Mouse (Mus musculus) T-helper 1 cell (primary cell): ENCODE measurements around the gene Trpm3.

Experiments
- in situ Hi-C: fragments of 300-600 bp; cut with MboI, MseI; formaldehyde crosslinking; loops from one replicate; pipeline ENCODE4 v1.15.1; 2025; ENCODE audit warnings: high pct_unique_total_duplicates

The Trpm3 gene

DNA sequence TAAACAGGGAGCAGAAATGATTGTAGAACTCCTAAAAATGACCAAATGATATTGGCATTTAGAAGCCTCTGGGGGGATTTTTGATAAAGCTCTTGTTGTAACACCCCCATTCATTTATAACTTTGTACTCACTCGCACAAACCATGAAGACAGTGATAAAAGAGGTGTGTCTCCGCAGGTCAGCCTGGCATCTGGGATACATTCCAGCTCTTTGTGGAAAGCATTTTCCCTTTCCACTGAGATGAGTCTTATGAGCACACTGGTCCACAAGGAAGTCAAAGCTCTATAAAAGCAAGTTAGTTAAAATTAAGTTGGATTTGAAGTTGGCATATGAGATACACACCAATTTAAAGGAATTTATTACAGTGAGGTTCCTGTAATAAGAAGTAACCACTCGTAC, 600.4 kb downstream of the Trpm3 start:
- in situ Hi-C loops, result no loop called here

DNA sequence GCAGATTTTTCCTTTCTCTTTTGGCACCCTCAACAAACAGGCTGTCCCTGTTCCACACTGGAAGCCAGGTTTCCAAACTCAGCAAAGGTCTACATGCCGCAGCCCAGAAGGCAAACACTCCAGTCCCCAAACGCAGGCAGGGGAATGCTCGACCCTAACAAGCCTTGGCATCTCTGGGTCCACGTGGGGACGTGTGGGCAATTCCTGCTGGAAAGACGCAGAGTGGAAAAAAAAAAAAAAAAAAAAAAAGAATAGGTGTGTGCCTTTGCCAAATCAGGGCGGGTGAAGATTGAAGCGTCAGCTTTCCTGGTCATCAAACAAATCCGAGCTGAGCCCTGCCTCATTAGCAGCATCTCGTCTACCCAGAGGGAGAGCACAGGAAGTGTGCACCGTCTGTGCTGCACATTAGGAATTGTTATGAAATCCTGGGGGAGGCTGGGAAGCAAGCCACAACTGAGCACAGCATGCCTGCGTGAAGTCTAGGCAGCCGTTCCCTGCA, 614.5 kb downstream of the Trpm3 start:
- in situ Hi-C loops, result no loop called here

DNA sequence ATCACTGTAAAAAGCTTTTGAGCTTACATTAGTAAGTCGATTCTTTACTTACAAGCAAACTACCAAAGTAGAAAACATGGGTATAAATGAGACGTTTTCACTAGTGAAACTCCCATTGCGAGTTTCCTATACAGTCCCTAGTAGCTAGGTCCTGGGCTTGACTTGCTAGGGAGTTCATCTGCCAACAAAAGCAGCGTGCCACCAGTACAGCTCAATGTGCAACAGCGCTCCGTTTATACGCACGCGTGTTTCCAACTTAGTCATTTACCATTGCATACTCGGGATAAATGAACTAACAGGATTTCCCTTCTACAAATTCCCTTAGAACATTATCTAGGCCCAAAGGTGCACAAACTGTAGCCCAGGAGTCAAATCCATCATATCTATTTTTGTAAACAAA, 615.2 kb downstream of the Trpm3 start:
- in situ Hi-C loops, result no loop called here

DNA sequence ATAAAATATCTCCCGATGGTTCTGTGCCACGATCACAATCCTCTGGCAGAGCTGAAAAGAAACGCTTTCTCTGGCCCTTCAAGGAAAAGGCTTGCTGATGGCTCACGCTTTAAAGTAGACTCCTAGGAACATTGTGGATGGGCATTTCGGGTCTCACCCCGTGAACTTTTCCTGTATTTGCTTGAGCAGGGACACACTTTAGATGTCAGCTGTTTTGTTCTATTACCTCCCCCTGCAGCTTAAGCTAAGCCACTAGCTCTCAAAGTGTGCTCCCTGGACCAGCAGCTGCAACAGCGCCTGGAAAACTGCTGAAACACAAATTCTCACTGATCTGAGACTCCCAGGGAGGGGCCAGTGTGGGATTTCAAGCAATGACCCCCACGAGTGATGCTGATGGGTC, 615.7 kb downstream of the Trpm3 start:
- in situ Hi-C loops, result no loop called here

DNA sequence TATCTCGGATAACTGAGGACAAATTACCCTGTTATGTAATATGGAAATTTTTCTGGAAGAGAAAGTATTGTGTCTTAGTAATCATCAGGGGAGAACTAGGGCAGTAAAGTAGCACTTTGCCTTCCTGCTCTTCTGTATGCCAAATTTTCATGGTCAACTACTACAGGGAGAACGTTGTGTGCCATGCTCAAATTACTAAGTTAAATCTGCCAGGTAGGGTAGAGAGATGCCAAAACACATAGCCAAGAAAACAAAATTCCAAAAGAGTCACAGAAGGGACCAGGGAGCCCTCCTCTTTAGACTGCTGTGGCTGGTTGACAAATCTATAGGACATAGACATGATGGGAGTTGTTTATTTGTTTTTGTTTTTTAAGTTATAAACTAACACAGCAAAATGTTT, 619.6 kb downstream of the Trpm3 start:
- in situ Hi-C loops, result no loop called here

DNA sequence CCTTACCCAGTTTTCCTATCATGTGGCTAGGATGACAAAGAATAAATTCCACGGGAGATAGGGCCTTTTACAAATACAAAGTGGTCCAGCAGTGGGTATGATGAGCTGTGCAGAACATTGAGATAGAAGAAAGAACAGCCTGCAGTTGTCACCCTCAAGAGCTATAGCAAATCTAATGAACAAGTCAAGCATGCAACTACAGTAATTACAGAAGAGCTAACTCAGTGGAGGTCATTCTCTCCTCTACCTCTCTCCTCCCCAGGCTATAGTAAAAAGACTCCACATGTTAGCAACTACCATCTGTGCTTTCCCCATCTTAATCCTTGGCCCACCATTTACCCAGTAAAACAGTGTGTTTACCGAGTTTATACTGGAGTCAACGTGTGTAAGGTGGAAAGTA, 629.4 kb downstream of the Trpm3 start:
- in situ Hi-C loops, result no loop called here

DNA sequence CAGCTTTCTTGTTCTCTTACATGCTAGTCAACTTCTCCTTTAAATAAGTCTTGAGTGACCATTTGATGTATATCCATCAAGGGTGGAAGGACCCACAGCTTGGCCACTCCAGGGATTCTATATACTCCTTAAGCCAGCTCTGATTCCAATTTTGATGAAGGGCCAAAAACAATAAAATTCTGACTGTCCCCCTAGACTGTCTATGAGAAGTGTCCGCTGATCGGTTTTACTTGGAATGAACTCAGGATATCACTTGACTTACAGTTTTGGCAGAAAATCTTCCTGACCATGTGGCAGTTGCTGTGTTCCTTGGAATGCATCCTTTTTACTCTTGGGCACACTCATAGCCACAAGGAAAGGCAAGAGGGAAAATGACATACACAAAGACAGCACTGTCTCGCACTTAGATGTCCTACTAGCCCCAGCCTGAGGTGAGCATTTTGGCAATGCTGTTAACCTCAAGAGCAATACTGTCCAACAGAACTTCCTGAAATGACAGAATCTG, 636.4 kb downstream of the Trpm3 start:
- in situ Hi-C loops, result no loop called here

DNA sequence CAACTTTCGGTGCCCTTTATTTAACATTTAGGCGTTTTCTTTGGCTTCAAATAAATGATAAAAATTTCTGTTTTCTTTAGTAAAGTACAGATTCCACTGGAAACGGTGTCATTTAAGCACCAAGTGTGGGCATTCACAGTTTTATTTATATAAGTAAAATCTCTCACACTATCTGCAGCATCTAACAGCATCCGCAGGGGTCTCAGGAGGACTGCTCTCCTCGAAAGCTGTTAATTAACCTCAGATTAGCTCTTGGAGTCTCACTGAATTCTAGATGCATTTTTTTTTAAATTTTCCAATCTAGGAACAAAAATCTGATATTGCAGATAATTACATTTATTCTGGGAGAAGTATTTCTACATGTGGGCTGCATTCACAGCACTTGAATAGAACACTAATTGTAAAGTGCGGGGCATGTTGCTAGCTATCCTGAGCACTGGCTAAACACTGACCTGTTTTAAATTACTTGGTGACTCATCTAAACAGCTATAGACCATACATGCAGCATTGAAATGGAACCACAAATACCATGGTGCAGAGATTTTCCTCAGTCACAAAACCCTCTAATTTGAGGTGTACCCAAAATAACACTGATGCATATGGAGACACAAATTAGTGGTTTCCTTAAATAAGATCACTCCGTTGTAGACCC, 641.5 kb downstream of the Trpm3 start:
- in situ Hi-C loops, result no loop called here

DNA sequence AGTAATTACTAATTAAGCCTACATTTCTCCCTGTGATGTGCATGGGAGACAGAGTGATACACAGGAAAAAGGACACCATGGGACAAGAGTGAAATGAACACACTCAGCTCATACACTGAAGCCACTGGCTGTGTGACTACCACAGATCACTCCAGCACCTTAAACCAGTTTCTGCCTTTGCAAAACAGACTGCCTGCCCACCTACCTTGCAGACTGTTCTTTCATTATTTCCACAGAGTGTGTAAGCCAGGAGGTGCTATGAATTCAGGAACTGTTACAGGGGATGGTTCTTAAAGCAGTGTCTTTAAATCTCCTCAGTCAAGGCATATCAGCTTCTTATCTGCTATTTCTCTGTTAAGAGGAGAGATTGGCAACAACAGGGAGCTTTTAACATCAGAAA, 642.7 kb downstream of the Trpm3 start:
- in situ Hi-C loops, result no loop called here

DNA sequence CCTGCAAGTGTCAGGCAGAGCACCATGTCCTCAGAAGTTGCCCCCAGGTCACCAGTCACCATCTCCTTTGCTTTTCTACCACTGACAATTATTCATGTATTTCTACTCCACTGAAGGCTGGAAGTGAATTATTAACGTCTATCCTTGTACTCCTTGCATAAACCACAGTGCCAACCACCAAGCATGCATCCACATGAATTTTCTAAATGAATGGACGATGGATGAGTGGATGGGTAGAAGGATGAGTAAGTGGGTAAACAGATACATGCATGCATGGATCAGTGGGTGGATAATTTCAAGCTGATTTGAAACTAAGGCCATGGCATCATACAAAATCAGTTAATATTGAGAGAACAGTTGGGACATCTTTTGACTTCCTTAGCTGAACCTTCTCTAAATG, 644.9 kb downstream of the Trpm3 start:
- in situ Hi-C loops, result no loop called here

DNA sequence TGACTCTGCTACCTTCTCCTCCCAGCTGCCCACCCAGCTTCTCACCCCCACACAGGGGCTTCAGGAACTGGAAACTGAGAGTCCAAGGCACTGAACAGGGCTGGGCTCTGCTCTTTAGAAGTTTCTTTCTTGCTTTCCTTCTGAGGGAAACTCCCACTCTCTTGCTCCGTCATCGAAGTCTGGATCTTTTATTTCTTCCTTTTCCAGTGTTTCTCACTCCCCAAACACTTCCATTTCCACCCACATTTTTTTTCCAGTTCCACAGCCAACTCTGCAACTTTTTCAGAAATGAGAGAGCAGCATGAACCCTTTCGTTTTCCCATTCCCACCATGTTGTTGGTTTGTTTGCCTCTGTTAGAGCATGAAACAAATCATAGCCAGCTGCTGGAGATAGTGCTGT, 650.9 kb downstream of the Trpm3 start:
- in situ Hi-C loops, result no loop called here

DNA sequence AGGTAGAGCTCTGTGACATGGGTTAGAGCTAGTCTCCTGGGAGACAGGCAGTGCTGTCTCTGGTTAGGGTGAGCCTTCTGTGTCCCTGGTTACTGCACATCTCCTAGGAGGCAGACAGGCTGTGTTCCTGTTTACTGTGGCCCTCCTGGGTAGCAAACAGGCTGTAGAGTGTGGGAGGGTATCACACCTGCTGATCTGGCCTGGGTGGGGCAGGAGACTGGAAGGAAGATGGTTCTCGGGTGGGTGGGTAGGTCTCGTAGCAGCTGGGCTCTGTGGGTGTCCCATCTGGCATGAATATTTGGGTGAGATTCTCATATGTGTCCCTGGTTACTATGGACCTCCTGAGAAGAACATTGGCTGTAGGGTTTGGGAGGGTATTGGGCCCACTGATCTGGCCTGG, 658.1 kb downstream of the Trpm3 start:
- in situ Hi-C loops, result no loop called here

DNA sequence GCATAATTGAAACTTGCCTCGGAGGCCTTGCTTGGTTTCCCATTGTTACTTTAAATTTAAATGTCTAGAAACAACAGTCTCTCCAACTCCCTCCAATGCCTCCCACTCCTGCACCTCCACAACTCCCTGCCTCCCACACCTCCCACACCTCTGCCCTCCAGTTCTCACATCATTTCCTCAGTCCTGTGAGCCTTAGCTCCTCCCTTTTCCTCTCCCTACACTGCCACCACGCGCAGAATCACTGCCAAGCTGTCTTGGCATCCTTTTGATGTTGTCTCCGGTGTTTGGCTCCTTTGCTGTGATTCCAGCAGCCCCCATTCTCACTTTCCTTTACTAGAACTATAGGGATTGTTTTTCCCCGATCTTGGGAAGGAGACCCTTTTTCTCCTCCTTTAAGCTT, 661.6 kb downstream of the Trpm3 start:
- in situ Hi-C loops, result no loop called here

DNA sequence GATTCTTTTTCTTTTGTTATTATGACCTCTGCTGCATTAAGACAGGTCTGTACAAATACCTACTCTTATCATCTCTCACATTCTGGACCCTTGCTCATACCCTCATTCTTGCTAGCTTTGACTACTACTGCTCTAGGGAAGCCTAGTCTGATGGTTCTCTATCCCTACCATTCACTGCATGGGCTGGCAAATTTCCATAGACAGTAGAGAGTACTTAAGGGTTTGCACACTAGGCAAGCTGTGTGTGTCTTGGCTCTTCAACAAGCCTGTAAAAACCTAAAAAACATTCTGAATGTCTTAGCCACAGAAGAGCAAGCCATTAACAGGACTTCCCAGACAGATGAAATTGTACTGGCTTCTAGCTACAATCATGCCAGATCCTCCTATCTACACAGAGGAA, 664.5 kb downstream of the Trpm3 start:
- in situ Hi-C loops, result no loop called here

DNA sequence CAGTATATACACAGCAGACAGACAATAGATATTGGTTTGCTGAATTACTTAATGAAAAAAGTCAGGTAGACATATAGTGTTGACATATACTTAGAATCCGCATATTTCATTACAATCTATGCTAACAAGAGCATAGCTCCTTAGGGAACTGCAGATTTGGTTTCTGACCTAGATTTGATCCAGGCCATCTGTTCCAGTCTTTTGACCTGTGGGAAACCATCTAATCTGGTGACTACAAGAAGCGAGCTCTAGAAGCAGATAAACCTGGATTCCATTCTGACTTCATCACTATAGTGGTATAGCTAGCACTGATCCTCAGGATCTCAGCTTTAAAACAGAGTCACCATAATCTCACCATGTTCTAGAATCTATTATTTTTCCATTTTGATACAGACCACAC, 665.5 kb downstream of the Trpm3 start:
- in situ Hi-C loops, result no loop called here

DNA sequence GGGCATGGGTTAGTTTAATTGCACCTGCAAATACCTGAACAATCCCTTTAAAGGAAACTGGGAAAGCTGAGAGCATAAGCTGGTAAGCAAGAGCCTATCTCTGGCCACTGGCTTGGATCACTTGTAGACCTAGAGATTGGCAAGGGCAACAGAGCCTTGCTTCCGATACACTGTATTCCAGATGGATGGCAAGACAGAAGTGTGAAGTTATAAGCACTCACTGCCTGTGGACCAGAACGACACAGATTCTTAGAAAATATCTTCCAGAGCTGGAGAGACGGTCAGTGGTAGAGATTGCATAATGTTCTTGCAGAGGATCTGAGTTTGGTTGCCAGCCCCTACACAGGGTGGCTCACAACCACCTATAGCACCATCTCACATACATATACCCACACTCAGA, 671.4 kb downstream of the Trpm3 start:
- in situ Hi-C loops, result no loop called here

DNA sequence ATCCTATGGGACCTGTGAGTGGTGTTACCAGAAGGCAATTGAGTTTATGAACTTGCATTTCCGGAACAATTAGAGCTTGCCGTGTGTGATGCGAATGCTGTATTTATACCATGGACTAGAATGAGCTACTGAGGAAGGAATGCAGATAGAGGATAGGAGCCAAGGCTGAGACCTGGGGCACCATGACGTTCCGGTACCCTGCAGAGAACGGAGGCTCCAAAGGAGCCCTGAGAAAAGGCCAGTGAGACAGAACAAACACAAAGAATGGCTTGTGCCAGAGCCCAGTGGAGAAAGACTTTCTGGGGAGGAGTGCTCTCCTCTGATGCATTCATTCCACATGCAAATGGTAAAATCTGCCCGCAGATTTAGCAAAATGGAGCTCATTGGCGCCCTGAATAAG, 682.9 kb downstream of the Trpm3 start:
- in situ Hi-C loops, result no loop called here

DNA sequence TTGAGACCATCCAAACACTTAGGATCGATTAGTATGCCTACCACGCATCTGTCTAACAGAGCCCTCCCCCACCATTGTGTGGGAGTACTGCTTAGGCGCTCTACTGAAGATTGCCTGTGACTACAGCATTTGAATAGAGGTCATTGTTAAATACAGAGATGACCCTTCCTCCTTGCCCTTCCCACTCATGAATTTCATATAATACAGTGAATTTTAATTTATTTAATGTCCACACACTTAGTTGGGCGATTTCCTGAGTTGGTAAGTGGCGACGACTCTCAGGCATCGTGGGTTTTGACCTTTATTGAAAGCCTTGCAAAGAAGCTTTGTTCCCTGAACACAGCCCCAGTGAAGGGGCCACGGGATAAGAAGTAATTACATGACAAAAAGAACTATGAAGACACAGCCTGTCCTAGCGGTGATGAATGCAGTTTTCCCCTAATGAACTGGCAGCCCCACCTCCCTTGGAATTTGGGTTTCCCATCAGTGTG, 684.7 kb downstream of the Trpm3 start:
- in situ Hi-C loops, result no loop called here

DNA sequence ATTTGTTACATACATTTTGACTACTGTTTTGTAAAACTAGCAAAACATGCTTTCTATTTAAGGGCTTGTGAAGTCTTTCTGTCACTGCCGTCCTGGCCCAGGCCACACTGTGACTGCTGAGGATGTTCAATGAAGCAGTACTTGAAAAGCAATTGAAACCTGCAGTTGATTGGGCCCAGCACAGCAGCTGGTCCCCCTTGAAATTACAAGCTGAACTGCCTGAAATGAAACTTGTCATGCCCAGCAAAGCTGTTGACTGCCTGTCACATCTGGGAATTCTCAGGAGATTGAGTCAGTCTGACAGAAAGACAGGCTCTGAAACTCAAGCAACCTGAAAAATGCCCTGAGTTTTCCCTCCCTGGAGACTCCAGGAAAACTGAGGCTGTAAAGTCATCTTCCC, 687.0 kb downstream of the Trpm3 start:
- in situ Hi-C loops, result no loop called here

DNA sequence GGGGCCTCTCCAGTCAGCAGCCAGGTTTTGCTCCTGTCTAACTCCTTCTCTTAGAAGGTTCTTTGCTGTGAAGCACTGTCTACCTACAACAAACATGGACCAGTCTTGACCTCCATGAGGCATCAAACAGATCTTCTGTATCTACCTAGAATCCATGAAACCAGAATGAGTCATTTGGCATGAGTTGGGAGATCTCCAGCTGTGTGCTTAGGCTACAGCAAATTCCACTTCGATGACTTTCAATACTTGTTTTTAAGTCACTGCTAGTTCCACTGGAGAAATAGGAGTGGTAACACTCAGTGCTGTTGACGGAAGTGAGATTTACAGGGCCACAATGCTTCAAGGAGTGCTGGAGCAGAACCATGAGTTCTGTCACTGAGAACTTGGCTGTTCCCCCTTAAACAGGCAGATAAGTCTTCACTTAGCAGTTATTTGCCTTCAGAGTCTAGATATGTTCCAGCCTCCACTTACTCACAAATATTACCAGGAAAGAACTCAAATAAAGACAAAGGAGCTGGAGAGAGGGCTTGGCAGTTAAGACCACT, 689.4 kb downstream of the Trpm3 start:
- in situ Hi-C loops, result no loop called here

DNA sequence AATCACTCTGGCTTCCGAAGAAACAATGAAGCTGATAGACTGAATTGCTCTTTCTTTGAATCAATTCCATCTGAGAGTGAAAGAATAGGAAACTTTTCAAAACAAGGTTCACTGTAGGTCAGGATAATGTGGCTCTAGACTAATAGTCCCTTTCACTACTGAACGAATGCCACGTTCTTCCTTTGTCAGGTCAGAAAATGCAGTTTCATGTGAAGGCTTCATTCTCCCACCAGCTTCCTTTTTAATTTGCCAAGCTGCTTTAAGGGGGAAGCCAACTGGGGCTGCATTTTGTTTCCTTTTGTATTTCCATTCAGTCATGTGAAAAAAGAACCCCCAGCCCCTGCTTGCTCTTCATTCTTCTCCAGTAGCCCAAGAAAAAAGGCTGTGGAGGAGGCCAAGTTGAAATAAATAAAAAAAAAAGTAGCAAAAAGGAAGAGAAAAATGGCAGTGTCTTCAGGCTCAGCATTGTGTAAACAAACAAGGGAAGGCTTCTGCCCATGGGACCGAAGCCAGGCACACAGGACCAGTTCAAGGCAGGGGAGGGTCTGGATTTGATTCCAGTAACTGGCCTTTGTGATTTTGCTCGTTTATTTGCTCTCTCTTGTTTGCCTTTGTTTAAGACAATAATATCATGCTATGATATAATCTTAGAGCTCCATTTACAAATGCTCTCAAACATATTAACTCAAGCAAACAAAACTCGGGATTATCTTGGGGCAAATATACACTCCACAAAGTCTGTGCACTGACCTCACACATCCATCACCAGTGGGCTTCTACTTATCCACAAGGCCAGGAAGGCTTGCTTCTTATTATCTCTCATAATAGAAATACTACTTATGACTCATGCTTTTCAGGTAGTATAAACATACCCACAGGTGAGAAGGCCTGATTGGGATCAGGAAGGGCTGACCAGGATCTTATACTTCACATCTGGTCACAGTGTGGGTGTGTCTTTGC, 702.5 kb downstream of the Trpm3 start:
- in situ Hi-C loops, result no loop called here

DNA sequence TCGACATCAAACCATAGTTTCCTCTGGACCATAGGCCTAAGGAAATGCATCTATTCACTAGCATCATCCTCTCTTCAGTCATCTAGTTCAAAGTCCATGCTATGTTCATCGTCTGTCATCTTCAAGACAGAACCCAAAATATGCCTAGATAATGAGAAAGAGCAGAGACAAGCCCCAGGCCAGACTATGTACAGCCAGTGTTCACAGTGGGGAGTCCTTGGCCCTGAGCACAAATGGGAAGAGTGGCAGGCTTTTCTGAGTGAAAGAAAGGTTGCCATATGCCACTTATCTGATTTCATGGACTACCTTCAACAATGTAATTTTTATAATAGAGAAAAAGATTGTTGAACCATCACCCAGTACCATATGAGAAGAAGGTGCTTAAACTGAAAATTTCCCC, 703.9 kb downstream of the Trpm3 start:
- in situ Hi-C loops, result no loop called here
